ENCODE assay signal across 7 mouse cellular contexts in the genomic region with DNA sequence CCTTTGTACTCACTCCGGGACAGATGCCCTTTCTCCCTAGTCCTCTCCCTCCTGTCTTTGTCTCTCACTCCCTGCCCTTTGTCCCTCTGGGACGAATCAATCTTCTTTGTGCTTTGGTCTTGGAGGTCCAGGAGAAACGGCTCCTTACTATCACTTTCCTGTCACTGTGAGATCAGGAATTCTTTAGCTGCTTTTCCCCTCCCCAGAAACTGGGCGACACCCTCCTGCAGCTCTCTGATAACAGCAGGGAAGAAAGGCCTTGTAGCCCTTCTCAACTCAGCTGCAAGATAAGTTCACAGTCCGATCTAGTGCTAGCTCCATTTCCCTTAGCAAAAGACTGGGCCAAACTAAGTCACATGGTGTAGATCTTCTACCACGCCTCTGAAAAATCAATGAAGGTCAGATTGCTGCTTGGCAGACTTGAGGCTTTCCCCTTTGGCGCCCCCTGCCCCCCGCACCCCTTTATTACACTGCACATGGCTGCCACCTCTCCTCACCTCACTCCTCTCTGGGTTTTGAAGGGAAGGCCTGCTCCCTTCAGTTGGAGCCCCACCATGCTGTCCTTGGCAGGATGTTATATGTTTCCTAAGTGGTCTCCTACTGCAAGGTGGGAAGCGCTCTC. TPM values are rescaled to one million over a fixed set of nuclear protein-coding genes. Genes with fewer than 3 reads are reported as not detected.
DNase-seq lines count a peak whose midpoint lies in the region; ATAC-seq and TF ChIP-seq lines count a peak whose summit lies in the region.

No protein-coding gene starts in this region.

- no peak overlapping the region for H3K4me3 ChIP-seq in lung, embryonic 14.5 days (ENCODE audit: low read depth, low read length)
- peak overlapping the region; percentile 4; the same call in 1 of the 2 replicates for H3K4me3 ChIP-seq in heart, embryonic 16.5 days (ENCODE audit: low read length)
- no peak overlapping the region for H3K4me3 ChIP-seq in midbrain, postnatal 0 days (ENCODE audit: low read depth, low read length)

- peak overlapping the region; percentile 31; the same call in 1 of the 2 replicates for H3K9ac ChIP-seq in lung, embryonic 14.5 days
- peak overlapping the region; percentile 57 for H3K9ac ChIP-seq in heart, embryonic 16.5 days (ENCODE audit: low read length)
- no peak overlapping the region for H3K9ac ChIP-seq in midbrain, postnatal 0 days (replicated peaks; ENCODE audit: low read length, poor library complexity, severe bottlenecking)

- 17% methylated on average over 9 of the region's 9 CpGs for WGBS in lung, embryonic 14.5 days
- 25% methylated on average over 9 of the region's 9 CpGs for WGBS in heart, embryonic 16.5 days
- WGBS in midbrain, postnatal 0 days = 18% methylated on average over 9 of the region's 9 CpGs

- TF ChIP-seq CTCF in lung, embryonic 14.5 days (IDR thresholded peaks at IDR 0.05; ENCODE audit: low read depth) = peak; percentile 59
- peak; percentile 50 for TF ChIP-seq CTCF in brain, embryonic 14.5 days (IDR thresholded peaks at IDR 0.05; ENCODE audit: borderline replicate concordance, extremely low read depth, insufficient read depth, insufficient read length)
- TF ChIP-seq CTCF in midbrain, postnatal 0 days (IDR thresholded peaks at IDR 0.05) = peak; percentile 41

- peaks cover 50% of the 10 kb centered on the region for H3K36me3 ChIP-seq in lung, embryonic 14.5 days (ENCODE audit: insufficient read depth)
- H3K36me3 ChIP-seq in heart, embryonic 16.5 days (ENCODE audit: control insufficient read depth, insufficient read depth) = peaks cover 3% of the 10 kb centered on the region; the same call in 1 of the 2 replicates
- peaks cover 30% of the 10 kb centered on the region for H3K36me3 ChIP-seq in midbrain, postnatal 0 days (ENCODE audit: insufficient read depth, low read length)

- peak; percentile 68 for ATAC-seq in lung, embryonic 14.5 days (ENCODE audit: insufficient read depth)
- peak; percentile 68 for ATAC-seq in heart, embryonic 16.5 days (replicated peaks; ENCODE audit: extremely low read depth, insufficient read depth, low FRiP score)
- ATAC-seq in midbrain, postnatal 0 days (ENCODE audit: low FRiP score) = no peak

- no peaks in the 10 kb centered on the region for H3K9me3 ChIP-seq in lung, embryonic 14.5 days (ENCODE audit: low read depth, low read length)
- no peaks in the 10 kb centered on the region for H3K9me3 ChIP-seq in heart, embryonic 16.5 days (replicated peaks; ENCODE audit: control insufficient read depth, low read length)
- no peaks in the 10 kb centered on the region for H3K9me3 ChIP-seq in midbrain, postnatal 0 days (ENCODE audit: low read length)

- peak overlapping the region; percentile 25 for H3K27ac ChIP-seq in lung, embryonic 14.5 days (ENCODE audit: low read depth)
- H3K27ac ChIP-seq in heart, embryonic 16.5 days (ENCODE audit: low read length) = peak overlapping the region; percentile 50
- no peak overlapping the region for H3K27ac ChIP-seq in midbrain, postnatal 0 days (ENCODE audit: low read depth, low read length)

- DNase-seq in lung, embryonic 14.5 days = peak; percentile 62
- DNase-seq in lung, postnatal 14 days = no peak
- DNase-seq in brain, embryonic 14.5 days (ENCODE audit: low read depth) = peak; percentile 46
- peak; percentile 37 for DNase-seq in midbrain, postnatal 0 days (ENCODE audit: low spot score)
- DNase-seq in urinary bladder, postnatal 10 days (ENCODE audit: low spot score) = no peak
- no peak for DNase-seq in gastrocnemius, postnatal 4 days (ENCODE audit: low spot score in 2 of 2)

- TF ChIP-seq POLR2A in brain, embryonic 14.5 days (IDR thresholded peaks at IDR 0.05; ENCODE audit: borderline replicate concordance, extremely low read depth, insufficient read depth, insufficient read length, poor library complexity, severe bottlenecking) = no peak

- no peaks in the 10 kb centered on the region for H3K27me3 ChIP-seq in lung, embryonic 14.5 days (ENCODE audit: insufficient read depth, low read length)
- no peaks in the 10 kb centered on the region for H3K27me3 ChIP-seq in heart, embryonic 16.5 days (ENCODE audit: control insufficient read depth, insufficient read depth, low read length)
- H3K27me3 ChIP-seq in midbrain, postnatal 0 days (ENCODE audit: insufficient read depth, low read length) = no peaks in the 10 kb centered on the region

- peak overlapping the region; percentile 24; the same call in 1 of the 2 replicates for H3K4me2 ChIP-seq in lung, embryonic 14.5 days
- H3K4me2 ChIP-seq in heart, embryonic 16.5 days (ENCODE audit: low read depth, low read length) = peak overlapping the region; percentile 20
- H3K4me2 ChIP-seq in midbrain, postnatal 0 days (ENCODE audit: low read depth, low read length, poor library complexity, severe bottlenecking) = no peak overlapping the region

- H3K4me1 ChIP-seq in lung, embryonic 14.5 days (ENCODE audit: insufficient read depth) = 0 out of 2 replicates have a peak, but pooled peaks cover 5% of the 10 kb centered on the region
- H3K4me1 ChIP-seq in heart, embryonic 16.5 days (ENCODE audit: control insufficient read depth, insufficient read depth, low read length) = peaks cover 10% of the 10 kb centered on the region
- H3K4me1 ChIP-seq in midbrain, postnatal 0 days (ENCODE audit: insufficient read depth, low read length) = no peaks in the 10 kb centered on the region

RNA-seq across cellular contexts. Expression of gene BC017158, which starts 8.9 kb away (rescaled TPM):
- 38.6 and 40.4 TPM in 2 replicates for polyA plus RNA-seq in lung, embryonic 14.5 days (2014; fragmentation: Nextera tagmentation; extraction: Ambion mirVana)
- polyA plus RNA-seq in brain, embryonic 14.5 days (2012; rRNA removed) = 27.6 and 34.2 TPM in 2 replicates
- polyA plus RNA-seq in heart, embryonic 16.5 days (2015; fragmentation: Nextera tagmentation; extraction: Ambion mirVana) = 14.2 and 15.9 TPM in 2 replicates
- 27.7 and 28.0 TPM in 2 replicates for total RNA-seq in midbrain, postnatal 0 days (2014; rRNA removed)
- polyA plus RNA-seq in midbrain, postnatal 0 days (2015; fragmentation: Nextera tagmentation; extraction: Ambion mirVana) = 17.9 and 18.3 TPM in 2 replicates
- total RNA-seq in gastrocnemius, postnatal 4 days (2021) = 10 to 100 TPM; 17.3 to 18.0 TPM

RNA-seq across cellular contexts. Expression of gene Slc5a2, which starts 23.6 kb away (rescaled TPM):
- 0.37 TPM in 1 of 2 replicates, not detected in the other for polyA plus RNA-seq in lung, embryonic 14.5 days (2014; fragmentation: Nextera tagmentation; extraction: Ambion mirVana)
- 0.04 TPM in 1 of 2 replicates, not detected in the other for polyA plus RNA-seq in brain, embryonic 14.5 days (2012; rRNA removed)
- 0.11 TPM in 1 of 2 replicates, not detected in the other for polyA plus RNA-seq in heart, embryonic 16.5 days (2015; fragmentation: Nextera tagmentation; extraction: Ambion mirVana)
- total RNA-seq in midbrain, postnatal 0 days (2014; rRNA removed) = not detected in 2 replicates
- 0.36 TPM in 1 of 2 replicates, not detected in the other for polyA plus RNA-seq in midbrain, postnatal 0 days (2015; fragmentation: Nextera tagmentation; extraction: Ambion mirVana)
- not detected for total RNA-seq in gastrocnemius, postnatal 4 days (2021)

RNA-seq across cellular contexts. Expression of gene Tgfb1i1, which starts 42.4 kb away (rescaled TPM):
- 141 and 150 TPM in 2 replicates for polyA plus RNA-seq in lung, embryonic 14.5 days (2014; fragmentation: Nextera tagmentation; extraction: Ambion mirVana)
- 10.4 and 21.3 TPM in 2 replicates for polyA plus RNA-seq in brain, embryonic 14.5 days (2012; rRNA removed)
- polyA plus RNA-seq in heart, embryonic 16.5 days (2015; fragmentation: Nextera tagmentation; extraction: Ambion mirVana) = 161 and 168 TPM in 2 replicates
- total RNA-seq in midbrain, postnatal 0 days (2014; rRNA removed) = 14.4 and 20.2 TPM in 2 replicates
- polyA plus RNA-seq in midbrain, postnatal 0 days (2015; fragmentation: Nextera tagmentation; extraction: Ambion mirVana) = 18.2 and 23.0 TPM in 2 replicates
- total RNA-seq in gastrocnemius, postnatal 4 days (2021) = 10 to 100 TPM; 47.0 to 48.0 TPM

RNA-seq across cellular contexts. Expression of gene 9130023H24Rik, which starts 51.2 kb away (rescaled TPM):
- 8.2 and 10.5 TPM in 2 replicates for polyA plus RNA-seq in lung, embryonic 14.5 days (2014; fragmentation: Nextera tagmentation; extraction: Ambion mirVana)
- polyA plus RNA-seq in brain, embryonic 14.5 days (2012; rRNA removed) = 3.5 and 4.4 TPM in 2 replicates
- polyA plus RNA-seq in heart, embryonic 16.5 days (2015; fragmentation: Nextera tagmentation; extraction: Ambion mirVana) = 4.9 and 6.8 TPM in 2 replicates
- total RNA-seq in midbrain, postnatal 0 days (2014; rRNA removed) = 3.6 and 6.3 TPM in 2 replicates
- polyA plus RNA-seq in midbrain, postnatal 0 days (2015; fragmentation: Nextera tagmentation; extraction: Ambion mirVana) = 4.2 and 4.4 TPM in 2 replicates
- total RNA-seq in gastrocnemius, postnatal 4 days (2021) = 1 to 10 TPM; 4.6 to 5.5 TPM

RNA-seq across cellular contexts. Expression of gene Armc5, which starts 51.9 kb away (rescaled TPM):
- polyA plus RNA-seq in lung, embryonic 14.5 days (2014; fragmentation: Nextera tagmentation; extraction: Ambion mirVana) = 19.2 and 22.0 TPM in 2 replicates
- polyA plus RNA-seq in brain, embryonic 14.5 days (2012; rRNA removed) = 17.3 and 17.8 TPM in 2 replicates
- polyA plus RNA-seq in heart, embryonic 16.5 days (2015; fragmentation: Nextera tagmentation; extraction: Ambion mirVana) = 12.8 and 13.8 TPM in 2 replicates
- 15.0 and 19.9 TPM in 2 replicates for total RNA-seq in midbrain, postnatal 0 days (2014; rRNA removed)
- 15.2 and 15.9 TPM in 2 replicates for polyA plus RNA-seq in midbrain, postnatal 0 days (2015; fragmentation: Nextera tagmentation; extraction: Ambion mirVana)
- 10 to 100 TPM; 12.9 TPM for total RNA-seq in gastrocnemius, postnatal 4 days (2021)

Comparison
In these comparisons a context has a peak if more than half of its experiments do, and no peak if none do; other contexts are left out.
1. DNase-seq: peak in lung, embryonic 14.5 days (single experiment), brain, embryonic 14.5 days (single experiment) and midbrain, postnatal 0 days (single experiment); none in lung, postnatal 14 days (single experiment), urinary bladder, postnatal 10 days (single experiment) and gastrocnemius, postnatal 4 days (0 of 2).
2. Peak in every context shown above with its lines, with median percentiles within 50 percentile points of each other: CTCF ChIP-seq.